Mouse (Mus musculus) lung, adult 10 weeks (tissue): Measurements from ENCODE around the gene Slc27a3. TPM values are rescaled to one million over a fixed set of nuclear protein-coding genes. Genes with fewer than 3 reads are reported as not detected.

Experiments
- polyA plus RNA-seq: library from polyadenylated mRNA; stranded (reverse); fragments of 350-450 nt; fragmentation: Illumina TruSeq; extraction: RNeasy Lipid Tissue Mini Kit (QIAGEN cat#74804); gene quantifications from one replicate; pipeline ENCODE4 v1.2.3, GENCODE M21; 2014; ENCODE audit warnings: low read depth, low replicate concordance; ENCODE audit not compliant: insufficient read depth

Slc27a3 gene
- 10.0 TPM for polyA plus RNA-seq

GRCm38 (mm10) chr3:90389511-90390490 is at the start of gene Slc27a3:
Gene Slc27a3, minus strand, starts transcription at chr3:90389938.

GRCm38 (mm10) chr3:90433381-90434020 is 43.8 kb upstream of the Slc27a3 start, which contains the start of gene Ints3:
Gene Ints3, minus strand, starts transcription at chr3:90433622.

Other genes starting within 250 kb of the Slc27a3 start
- 6,956 TPM for gene Rps27, start 176.3 kb downstream of the Slc27a3 start, polyA plus RNA-seq
- gene Rab13, start 176.2 kb downstream of the Slc27a3 start, polyA plus RNA-seq: 19.0 TPM
- gene Jtb, start 158.3 kb downstream of the Slc27a3 start, polyA plus RNA-seq: 75.8 TPM
- 1.8 TPM for gene Creb3l4, start 146.4 kb downstream of the Slc27a3 start, polyA plus RNA-seq
- gene Slc39a1, start 141.8 kb downstream of the Slc27a3 start, polyA plus RNA-seq: 61.5 TPM
- gene Crtc2, start 135.8 kb downstream of the Slc27a3 start, polyA plus RNA-seq: 24.8 TPM
- gene Dennd4b, start 124.8 kb downstream of the Slc27a3 start, polyA plus RNA-seq: 5.8 TPM
- 7.2 TPM for gene Gatad2b, start 96.8 kb downstream of the Slc27a3 start, polyA plus RNA-seq
- 13.3 TPM for gene Ints3, start 43.7 kb upstream of the Slc27a3 start, polyA plus RNA-seq
- 45.6 TPM for gene Npr1, start 75.9 kb upstream of the Slc27a3 start, polyA plus RNA-seq
- 48.9 TPM for gene Ilf2, start 86.2 kb upstream of the Slc27a3 start, polyA plus RNA-seq
- gene Snapin, start 101.1 kb upstream of the Slc27a3 start, polyA plus RNA-seq: 47.6 TPM
- gene Chtop, start 119.6 kb upstream of the Slc27a3 start, polyA plus RNA-seq: 88.2 TPM
- 381 TPM for gene S100a1, start 124.5 kb upstream of the Slc27a3 start, polyA plus RNA-seq
- 199 TPM for gene S100a13, start 124.5 kb upstream of the Slc27a3 start, polyA plus RNA-seq
- 25.7 TPM for gene S100a14, start 136.9 kb upstream of the Slc27a3 start, polyA plus RNA-seq
- gene S100a16, start 147.3 kb upstream of the Slc27a3 start, polyA plus RNA-seq: 329 TPM
- 1.1 TPM for gene S100a3, start 170.6 kb upstream of the Slc27a3 start, polyA plus RNA-seq
- not detected for gene S100a2, start 200.3 kb upstream of the Slc27a3 start, polyA plus RNA-seq
- gene Gm42674, start 212.0 kb upstream of the Slc27a3 start, polyA plus RNA-seq: not detected
- gene S100a4, start 213.8 kb upstream of the Slc27a3 start, polyA plus RNA-seq: 223 TPM
- not detected for gene S100a5, start 218.6 kb upstream of the Slc27a3 start, polyA plus RNA-seq
- 962 TPM for gene S100a6, start 222.9 kb upstream of the Slc27a3 start, polyA plus RNA-seq